Mouse (Mus musculus) Muller cell, postnatal 12 days (primary cell): ENCODE measurements around the gene Tmem191c.
A peak's percentile ranks its signal among the peaks of the same experiment; 100 is the strongest.
"Not testable (repeated sequence)": the region's sequence is repeated elsewhere in the genome, so short reads cannot be mapped to it uniquely, and the experiment has no call there.

Experiments
- DNase-seq: peaks from one replicate; pipeline ENCODE4 v3.0.0-alpha.2; 2015; ENCODE audit errors: inconsistent ontology term

Gene Tmem191c

DNA sequence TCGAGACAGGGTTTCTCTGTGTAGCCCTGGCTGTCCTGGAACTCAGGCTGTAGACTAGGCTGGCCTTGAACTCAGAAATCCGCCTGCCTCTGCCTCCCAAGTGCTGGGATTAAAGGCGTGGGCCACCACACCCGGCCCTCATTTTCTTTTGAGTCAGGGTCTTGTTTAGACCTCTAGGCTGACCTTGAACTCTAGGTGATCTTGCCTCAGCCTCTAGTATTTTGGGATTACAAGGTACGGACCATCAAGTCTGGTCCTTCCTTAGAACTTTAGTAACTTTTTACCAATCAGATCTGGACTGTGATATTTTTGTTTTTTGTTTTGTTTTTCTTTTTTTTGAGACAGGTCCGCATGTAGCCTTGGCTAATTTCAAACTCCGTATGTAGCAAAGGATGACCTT lies at the start of gene Tmem191c:
Gene Tmem191c (plus strand): TSS at position 357 of the 400 bp plus-strand sequence.
- DNase-seq: no peak

DNA sequence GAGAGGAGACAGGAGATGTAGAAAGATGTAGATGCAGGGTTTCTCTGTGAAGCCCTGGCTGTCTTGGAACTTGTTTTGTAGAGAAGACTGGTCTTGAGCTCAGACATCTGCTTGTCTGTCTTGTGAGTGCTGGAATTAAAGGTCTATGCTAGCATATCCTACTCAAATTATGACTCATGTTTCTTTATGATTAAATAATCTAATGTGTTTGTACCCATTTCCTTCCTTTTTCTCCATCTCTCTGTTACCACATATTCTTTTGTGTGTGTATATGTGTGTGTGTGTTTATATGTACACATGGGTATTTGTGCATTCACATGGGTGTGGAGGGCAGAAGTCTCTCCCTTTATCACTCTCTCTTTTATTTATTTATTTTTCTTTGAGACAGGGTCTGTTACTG lies 49.4 kb upstream of the Tmem191c start:
- DNase-seq: no peak

DNA sequence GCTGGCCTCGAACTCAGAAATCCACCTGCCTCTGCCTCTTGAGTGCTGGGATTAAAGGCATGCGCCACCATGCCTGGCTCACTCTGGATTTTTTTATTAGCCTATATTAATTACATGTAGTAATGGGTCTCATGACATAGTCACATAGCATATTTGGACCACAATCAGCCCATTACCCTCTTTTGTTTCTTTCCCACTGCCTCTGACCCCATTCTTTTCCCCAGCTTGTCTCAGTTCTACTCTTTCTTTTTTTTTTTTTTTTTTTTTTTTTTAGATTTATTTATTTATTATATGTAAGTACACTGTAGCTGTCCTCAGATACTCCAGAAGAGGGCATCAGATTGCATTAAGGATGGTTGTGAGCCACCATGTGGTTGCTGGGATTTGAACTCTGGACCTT lies 44.4 kb upstream of the Tmem191c start:
- DNase-seq: not testable (repeated sequence)

DNA sequence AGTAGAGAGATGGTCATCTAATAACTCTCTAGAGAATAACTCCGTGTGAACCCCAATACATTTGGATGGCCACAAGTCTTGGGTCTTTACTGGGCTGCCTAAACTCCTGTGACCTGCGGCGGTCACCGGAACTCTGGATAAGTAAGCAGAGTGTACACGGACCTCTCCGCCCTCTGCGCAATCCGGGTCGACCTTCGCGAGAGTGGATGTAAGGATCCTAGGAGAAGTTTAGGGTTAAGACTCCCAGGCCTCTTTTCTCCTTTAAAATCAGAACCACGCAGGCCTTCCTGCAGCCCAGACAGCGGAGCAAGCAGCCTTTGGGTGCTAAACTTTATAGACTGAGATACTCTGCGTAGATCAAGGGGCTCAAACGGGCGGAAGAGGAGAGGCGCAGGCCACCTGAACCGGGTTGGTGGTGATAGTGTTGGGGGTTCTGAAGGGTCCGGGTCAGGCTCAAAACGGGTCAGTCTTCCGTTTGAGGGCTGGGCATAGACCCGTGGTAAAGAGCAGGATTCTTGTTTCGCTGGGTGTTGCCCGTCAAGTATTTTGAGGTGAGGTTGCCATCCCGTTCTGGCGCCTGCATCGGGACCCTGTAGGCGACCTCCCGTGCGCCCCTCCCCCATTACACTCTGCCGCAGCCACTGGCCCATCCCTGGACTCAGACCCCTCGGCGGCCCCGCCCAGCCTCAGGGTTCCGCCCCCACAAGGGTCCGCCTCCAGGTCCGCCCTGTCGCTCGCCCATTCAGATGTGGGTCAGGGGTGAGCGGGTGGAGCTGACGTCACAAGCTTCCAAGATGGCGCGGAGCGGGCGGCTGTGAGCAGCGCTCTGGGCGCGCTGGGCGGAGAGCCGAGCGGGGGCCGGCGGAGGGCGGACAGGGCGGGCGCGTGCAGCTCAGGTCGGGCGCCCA lies 42.8 kb upstream of the Tmem191c start, which contains the start of gene Hic2:
Gene Hic2 (plus strand): TSS at position 779 of the 908 bp plus-strand sequence.
- peak; percentile 98 for DNase-seq

DNA sequence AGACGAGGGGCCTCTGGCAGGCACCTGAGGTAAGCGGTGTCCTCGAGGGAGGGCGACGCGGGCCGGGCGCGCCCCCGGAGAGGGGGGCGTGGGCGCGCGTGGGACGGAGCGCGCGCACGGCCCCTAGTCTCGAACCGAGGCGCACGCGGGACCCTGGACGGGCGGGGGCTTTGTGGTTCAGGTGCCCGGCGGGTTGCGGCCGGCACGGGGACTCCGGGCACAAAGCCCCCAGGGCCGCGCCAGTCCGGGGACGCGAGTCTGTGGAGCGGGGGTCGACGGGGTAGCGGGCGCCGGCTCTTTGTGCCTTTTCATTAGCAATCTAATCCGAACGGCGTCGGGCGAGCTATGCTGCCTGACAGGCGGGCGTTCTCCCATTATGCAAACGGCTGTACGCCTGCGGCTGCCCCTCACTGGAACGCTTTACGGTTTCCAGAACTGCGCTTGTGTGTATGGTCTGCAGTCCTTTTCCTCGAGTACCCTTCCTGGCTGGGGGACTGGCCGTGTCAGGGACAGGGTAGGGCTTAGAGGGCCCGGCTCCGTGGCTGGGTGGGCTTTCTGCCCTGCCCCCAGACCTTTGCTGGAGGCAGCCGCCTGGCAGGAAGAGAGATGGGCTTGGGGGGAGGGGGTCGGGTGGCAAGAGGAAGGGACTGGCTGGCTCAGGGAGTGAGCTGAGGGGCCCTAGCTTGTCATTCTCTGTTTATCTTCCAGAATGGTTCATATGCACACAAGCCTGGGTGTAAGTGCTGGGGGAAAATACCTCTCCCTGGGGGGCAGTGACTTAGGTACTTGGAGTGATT lies 42.0 kb upstream of the Tmem191c start:
- DNase-seq: peak; percentile 40

DNA sequence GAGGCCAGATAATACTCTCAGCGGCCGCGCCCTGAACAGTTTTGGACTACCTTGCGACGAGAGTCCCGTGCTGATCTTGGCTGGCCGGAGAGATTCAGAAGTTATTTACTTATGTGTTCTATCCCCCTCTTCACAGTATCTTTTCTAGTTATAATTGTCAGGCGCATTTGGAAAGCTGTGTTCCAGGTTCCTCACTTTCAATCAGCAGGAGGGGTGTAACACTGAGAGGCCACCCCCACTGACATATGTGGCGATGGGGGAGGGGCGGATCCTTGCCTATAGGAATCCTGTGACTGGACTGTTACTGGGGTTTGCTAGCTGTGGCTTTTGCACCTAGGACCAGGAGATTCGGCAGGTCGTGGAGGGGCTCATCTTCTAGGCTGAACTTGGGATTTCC lies 41.4 kb upstream of the Tmem191c start:
- peak; percentile 46 for DNase-seq

DNA sequence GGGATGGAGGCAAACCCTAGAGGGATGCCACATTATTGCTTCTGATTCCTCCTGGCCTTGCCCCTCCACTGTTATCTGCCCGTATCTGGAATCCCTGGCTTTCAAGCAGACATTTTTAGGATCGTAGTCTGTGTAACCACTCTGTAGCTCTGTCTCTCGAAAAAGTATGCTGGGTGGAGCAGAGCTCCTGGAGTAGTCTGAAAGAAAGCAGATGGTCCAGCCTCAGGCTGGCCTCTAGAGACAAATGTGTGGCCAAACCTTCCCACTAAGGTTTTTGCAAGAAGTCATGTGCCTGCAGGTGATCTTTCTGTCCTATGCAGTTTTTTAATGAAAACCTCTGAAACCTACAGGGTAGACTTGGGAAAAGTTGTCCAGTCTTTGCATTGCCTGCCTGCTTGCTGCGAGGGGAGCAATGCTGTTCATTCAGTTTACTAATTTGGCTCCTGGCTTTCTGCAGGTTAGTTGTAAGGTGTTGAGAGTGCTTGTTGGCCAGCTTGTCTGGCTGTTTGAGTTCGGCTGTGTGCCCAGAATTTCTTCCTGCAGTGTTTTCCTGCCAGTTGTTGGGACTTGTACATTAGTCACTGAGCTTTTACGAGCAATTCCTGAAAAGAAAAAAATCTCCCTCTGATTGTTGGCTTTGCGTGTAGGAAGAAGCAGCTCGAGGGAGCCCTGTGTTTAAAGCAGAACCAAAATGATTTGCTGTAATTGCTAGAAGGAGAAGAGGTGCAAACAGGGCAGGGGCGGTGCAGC lies 40.8 kb upstream of the Tmem191c start:
- peak; percentile 13 for DNase-seq

DNA sequence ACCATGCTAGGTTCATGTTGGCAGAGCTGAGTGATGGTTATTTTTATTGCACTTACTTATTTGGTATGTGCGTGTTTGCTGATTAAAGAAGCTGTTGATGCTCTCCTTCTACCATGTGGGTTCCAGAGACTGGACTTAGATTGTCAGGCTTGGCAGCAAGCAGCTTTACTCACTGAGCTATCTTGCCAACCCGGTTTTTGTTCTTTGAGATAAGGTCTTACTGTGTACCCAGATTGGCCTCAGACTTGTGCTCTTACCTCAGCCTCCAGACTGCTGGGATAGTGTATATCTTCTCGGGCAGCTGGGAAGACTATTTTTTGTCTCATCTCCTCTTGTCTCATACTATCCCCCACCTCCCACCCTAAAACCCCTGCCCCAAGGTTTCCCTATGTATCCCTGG lies 38.2 kb upstream of the Tmem191c start:
- no peak for DNase-seq

DNA sequence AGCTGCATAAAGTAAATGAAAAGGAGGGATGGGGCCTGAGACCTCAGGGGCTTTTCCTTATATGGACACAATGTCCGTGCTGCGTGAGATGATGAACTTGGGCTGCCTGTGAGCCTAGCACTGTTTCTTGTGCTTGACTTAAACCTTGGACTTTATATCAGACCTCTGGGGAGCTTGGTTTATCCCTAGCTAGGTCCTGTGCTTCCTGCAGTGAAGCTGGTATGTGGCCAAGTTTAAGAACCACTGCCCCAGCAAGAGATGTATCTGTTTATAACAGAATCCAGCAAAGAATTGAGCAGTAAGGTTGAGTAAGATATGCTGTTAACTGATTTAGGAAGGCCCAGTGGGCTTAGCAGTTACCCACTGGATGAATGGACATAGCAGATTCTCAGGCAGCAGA lies 36.5 kb upstream of the Tmem191c start:
- no peak for DNase-seq

DNA sequence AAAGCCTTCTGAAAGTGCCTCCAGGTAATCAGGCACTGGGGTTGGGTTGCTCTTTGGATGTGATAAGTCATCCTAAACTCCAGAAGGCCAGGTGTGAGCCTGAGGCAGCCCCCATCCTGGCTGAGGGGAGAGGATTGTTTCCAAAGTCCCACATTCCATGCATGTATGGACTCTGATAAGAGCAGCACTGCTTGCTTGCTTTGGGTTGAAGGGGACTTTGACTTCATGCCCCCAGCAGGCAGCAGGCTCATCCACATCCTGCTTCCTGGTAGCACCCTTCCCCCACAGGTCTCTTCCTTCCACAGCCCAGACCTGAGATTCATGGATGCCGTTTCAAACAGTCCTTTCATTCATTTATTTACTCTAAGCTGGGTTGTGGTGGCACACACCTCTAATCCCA lies 32.1 kb upstream of the Tmem191c start:
- DNase-seq: no peak

DNA sequence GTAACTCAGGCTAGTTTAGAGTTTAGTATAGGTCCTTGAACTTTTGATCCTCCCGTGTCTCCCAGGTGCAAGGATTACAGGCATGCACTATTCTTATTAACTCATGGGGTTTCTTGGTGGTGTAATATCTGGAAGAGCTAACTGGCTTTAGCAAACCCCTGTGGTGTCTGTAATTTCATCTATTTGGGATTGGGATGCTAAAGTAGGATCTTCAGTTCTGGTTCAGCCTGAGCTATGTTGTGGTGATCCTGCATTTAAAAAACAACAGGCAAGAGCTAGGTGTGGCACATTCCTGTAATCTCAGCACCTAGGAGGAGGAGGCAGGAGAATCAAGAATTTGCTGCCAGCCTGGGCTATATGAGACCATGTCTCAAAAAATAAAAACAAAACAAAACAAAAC lies 30.9 kb upstream of the Tmem191c start:
- no peak for DNase-seq

DNA sequence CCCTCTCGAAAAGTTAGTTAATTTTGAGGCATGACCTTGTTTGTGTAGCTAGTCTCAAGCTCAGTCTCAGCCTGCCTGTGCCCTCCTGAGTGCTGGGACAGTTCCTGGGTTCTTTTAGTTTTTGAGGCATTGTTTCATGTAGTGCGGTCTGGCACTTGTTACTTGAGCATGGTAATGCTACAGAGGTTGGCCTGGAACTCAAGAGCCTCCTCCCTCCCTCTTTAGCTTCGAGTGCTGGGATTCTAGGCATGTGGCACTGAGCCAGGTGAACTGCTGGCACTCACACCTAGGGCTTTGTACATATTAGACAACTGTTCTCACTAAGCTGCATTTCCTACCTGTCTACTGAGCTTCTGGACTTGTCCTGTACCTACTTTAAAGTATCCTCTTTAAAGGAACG lies 28.1 kb upstream of the Tmem191c start:
- peak; percentile 45 for DNase-seq

DNA sequence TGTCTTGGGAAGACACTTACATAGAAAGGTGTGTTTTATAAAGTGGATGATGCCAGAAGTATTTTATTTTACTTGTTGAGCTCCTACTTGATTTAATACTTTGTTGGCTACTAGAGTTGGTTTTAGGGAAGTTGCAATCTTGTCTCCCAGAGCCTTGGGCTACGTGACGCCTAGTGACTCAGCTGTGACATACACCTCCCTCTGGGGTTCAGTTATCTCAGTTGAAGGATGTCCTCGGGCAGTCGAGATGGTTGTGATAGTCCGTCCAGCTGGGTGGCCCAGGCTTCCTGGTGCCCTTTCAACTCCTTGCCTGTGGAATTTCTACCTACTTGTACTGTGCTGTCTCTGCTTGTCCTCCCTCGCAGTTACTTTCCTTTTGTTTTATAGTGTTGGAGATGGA lies 26.7 kb upstream of the Tmem191c start:
- no peak for DNase-seq

DNA sequence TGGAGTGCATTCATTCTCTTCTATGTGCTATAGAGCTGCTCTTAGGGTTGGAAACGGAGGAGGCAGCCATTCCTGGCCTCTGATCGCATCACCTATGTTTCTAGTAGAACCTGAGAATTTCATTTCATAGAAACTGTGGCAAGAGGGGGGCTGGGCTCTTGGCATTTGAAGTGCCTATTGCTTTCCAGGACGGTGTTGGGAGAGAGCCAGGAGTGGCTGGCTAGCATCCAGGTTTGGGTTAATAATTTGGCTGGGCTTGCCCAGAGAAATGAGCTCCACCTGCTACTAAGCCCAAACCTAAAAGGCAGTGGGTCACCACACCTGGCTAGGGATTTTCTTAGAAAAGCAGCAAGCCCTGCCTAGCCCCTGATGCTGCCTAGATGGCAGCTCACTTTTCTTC lies 24.3 kb upstream of the Tmem191c start:
- peak; percentile 41 for DNase-seq

DNA sequence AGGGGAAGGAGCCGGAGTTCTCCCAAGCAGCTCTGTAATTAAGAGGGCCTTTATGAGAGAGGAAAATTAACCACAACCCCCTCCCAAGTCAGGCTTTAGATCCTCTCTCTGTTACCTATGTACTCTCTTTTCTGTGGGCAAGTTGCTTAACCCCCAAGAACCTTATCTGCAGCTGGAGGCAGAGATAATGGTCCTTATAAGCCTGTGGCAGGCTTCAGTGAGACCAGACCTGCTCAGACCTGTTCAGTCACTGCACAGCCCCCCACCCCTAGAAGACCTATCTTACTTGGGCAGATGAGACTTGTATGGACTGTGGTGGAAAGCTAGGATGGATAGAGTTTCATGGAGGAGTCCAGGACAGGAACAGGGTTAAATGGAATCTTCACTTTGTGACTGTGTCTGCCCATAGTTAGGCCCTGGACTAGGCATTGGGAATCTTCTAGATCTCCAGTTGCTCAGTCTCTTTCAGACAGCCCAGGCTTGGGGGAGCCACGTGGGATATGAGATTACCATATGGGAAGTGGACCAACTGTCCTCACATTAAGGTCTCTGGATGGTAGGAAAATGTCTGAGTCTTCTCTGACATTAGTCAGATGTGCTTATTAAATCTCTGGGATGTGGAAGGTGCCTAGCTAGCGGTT lies 23.7 kb upstream of the Tmem191c start:
- DNase-seq: no peak

DNA sequence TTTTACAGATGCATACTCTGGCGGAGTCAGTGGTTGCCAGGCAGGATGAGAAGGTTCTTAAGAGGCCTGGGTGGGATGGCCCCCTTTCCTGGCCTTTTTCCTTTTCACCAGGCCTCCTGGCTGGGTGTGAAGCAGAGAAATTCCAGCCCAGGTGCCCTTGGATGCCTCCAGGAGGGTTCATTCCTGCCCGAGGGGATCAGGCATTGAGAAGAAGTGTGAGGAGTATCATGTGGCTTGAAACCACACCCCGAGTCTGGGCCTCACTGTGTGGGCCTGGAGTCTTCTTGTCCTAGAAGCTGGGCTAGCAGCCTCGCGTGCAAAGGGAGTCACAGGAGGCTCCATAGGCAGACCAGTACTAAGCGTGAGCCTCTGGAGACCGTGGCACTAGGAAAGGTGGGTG lies 23.0 kb upstream of the Tmem191c start:
- no peak for DNase-seq

DNA sequence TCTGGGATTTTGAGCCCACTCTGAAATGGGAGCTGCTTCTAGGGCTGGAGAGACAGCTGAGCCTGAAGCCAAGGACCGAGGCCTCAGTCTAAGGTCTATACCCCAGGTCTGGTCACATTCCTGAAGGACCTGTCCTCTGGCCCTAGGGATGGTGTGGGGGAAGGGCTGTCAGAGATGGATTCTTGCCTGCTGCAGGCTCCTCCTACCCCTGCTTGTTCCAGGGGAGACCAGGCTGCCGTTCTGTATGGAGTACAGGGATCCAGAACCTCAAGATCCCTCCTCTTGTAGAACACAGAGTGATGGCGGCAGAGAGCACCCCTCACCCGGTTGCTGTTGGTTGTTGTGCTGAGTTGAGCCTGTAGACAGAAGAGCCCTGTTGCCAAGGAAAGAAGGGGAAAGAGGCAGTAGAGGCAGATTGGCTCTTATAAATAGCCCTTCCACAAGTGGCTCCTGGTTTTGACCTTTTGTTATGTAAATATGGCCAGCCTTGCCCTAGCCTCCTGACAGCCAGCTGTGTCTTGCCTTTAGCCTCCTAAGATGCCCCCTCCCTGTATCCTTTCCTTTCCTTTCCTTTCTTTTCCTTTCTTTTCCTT lies 21.8 kb upstream of the Tmem191c start:
- no peak for DNase-seq

DNA sequence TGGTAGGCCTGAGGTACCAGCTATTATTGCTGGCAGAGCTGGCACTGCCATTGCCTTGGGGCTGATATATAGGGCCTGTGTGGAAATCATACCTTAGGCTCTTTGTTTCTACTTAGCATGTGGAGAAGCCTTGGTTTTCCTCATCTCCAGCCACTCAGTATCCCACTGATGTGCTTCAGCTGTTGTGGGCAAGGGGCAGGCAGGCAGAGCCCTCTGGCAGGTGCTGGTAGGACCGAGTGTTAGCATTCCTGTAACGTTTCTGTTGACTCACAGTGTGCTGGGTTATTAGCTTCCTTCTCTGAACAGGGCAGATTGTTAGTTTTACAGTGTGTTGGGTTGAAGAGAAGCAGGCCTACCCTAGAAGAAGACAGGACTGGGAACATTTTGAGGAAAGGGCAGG lies 20.6 kb upstream of the Tmem191c start:
- no peak for DNase-seq

DNA sequence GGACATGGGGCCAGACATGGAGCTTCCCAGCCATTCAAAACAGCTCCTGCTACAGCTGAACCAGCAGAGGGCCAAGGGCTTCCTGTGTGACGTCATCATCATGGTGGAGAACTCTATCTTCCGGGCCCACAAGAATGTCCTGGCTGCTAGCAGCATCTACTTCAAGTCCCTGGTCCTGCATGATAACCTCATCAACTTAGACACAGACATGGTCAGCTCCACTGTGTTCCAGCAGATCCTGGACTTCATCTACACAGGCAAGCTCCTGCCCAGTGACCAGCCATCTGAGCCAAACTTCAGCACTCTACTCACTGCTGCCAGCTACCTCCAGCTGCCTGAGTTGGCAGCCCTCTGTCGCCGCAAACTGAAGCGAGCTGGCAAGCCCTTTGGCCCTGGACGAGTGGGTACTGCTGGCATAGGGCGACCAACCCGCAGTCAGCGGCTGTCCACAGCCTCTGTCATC lies 18.5 kb upstream of the Tmem191c start:
- DNase-seq: peak; percentile 44

DNA sequence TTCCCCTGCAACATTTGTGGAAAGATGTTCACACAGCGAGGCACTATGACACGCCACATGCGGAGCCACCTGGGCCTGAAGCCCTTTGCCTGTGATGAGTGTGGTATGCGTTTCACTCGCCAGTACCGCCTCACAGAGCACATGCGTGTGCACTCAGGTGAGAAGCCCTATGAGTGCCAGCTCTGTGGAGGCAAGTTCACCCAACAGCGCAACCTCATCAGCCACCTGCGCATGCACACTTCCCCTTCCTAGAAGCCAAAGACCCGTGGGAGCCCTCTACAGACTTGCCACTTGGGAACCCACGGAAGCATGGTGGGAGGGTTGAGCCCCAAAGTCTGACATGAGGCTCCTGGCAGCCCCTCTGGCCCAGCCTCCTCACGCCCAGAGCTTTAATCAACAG lies 17.0 kb upstream of the Tmem191c start:
- no peak for DNase-seq

DNA sequence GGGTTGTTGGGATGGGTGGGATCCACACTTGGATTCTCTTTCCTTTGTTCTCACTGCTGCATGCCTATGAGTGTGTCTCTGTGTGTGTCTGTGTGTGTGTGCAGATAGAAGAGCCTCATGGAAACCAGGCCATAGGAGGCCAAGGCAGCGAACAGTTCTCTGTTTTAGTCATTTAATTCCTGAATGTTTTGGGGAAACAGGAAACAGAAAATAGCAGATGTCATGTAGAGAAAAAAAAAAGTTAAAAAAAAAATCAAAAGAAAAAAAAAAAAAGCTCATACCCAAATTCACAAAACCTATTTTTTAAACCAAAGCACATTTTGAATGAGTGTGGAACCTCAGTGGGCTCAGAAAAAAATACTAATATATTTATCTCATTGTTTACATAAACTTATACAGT lies 14.5 kb upstream of the Tmem191c start:
- DNase-seq: no peak
